Mouse (Mus musculus): ENCODE measurements around the gene Trmt44.
A peak's percentile ranks its signal among the peaks of the same experiment; 100 is the strongest.

The Trmt44 gene

DNA sequence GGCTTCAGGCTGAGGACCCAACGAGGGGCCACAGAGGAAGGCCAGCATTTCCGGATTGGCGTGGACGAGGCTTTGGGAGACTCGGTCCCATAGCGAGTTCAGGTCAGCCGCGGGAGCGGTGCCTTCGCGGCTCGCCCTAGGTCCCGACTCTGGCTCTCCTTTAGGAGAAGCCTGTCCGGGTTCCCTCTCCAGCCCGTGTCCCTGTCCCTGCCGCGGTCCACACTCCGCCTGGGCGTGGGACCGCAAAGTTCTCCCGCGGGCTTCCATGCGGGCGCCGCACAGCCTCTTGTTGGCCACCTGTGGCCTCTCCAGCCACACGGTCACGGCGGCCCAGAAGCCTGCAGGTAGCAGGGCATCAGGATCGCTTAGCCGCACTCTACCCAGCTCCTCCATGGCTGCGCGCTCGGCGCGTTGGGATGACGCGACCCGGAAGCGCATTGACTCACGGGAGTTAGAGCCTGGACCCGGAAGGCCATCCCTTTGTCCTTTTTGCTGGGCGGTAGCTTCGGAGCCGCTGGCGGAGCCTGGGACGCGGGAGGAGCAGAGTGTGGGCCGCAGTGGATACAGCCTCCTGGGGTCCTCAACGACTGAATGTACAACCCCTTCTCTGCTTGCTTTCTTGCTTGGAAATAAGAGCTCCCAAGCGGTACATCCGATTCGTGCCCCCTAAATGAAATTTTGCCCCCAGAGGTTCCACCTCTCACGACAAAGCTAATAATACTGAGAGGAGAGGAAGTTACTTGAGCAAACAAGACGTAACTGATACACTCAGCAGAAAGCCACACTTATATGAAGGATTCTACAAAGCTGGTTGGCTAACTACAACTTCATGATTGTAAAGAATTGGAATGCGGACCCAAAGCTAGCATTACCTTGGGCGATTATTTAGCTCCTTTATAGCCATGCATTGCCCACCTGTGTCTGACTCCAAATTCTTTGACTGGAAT lies at the start of gene Trmt44:
TSS of gene Trmt44 (minus strand) at position 418 of the 947 bp plus-strand sequence.
- DNase-seq (ENCODE audit: low spot score): peak; percentile 95

DNA sequence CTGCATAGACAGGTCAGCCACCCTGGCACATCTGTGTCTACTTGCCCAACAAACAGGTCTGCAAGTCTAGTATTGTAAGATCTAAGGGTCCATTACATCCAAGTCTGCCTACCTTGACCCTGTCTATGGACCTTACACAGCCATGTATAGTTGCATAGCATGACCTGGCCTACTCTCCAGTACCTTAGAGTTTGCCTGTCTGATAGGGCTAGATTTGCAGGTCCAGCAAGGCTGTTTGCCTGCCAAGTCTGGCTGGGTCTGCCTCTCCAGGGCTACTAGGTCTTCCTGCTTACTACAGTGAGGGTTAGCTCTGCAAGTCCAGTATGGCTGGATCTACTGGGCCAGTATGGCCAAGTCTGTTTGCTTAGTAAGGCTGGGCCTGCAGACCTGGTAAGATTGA lies 49.0 kb upstream of the Trmt44 start:
- DNase-seq (ENCODE audit: low spot score): no peak

DNA sequence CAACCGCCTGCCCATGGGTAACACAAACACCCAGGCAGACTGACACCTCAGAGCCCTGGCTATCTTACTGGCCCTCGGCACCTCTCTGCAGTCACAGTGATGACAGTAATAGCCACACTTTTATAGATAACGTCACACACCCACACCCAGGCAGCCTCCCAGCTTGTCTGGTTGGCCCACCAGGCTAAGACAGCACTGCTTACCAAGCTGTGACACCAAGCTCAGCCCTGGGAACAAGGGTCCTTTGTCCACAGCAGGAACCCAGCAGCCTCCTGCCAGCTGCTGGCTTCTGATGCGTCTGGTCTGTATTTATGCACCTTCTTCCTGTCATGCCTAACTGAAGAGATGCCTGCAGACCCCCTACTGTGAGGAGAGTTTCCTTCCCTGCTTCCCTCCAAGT lies 46.2 kb upstream of the Trmt44 start:
- DNase-seq (ENCODE audit: low spot score): peak; percentile 35

GRCm38 (mm10) chr5:35616943-35617342 lies 42.1 kb upstream of the Trmt44 start:
- DNase-seq (ENCODE audit: low spot score): peak; percentile 59

DNA sequence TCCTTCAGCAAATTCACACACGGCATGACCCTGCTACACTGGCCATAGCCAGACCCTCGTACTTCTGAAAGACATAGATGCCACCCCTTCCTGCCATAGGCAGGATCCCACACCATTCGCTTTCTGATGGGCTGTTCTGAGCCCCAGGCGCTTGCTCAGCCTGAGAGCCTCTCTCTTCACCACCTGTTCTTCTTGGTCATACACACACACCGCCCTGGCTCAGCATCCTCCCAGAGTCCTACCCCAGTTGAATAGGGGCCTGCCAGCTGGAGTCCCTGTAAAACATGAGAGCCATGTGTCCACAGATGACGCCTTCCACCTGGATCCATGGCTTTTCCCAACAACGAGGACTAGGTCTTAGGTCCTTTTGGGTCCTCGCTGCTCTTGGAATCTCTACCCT lies 37.9 kb upstream of the Trmt44 start:
- DNase-seq (ENCODE audit: low spot score): no peak

- DNase-seq (ENCODE audit: low spot score): no peak
Observed at GRCm38 (mm10) chr5:35611900-35612299, 37.0 kb upstream of the Trmt44 start.

GRCm38 (mm10) chr5:35611170-35611569 lies 36.3 kb upstream of the Trmt44 start:
- DNase-seq (ENCODE audit: low spot score): no peak

GRCm38 (mm10) chr5:35610381-35610780 lies 35.5 kb upstream of the Trmt44 start:
- no peak for DNase-seq (ENCODE audit: low spot score)

GRCm38 (mm10) chr5:35609971-35610370 lies 35.1 kb upstream of the Trmt44 start:
- no peak for DNase-seq (ENCODE audit: low spot score)

- peak; percentile 75 for DNase-seq (ENCODE audit: low spot score)
Observed at GRCm38 (mm10) chr5:35609381-35609780, 34.5 kb upstream of the Trmt44 start.

GRCm38 (mm10) chr5:35608559-35608958 lies 33.7 kb upstream of the Trmt44 start:
- DNase-seq (ENCODE audit: low spot score): no peak

GRCm38 (mm10) chr5:35607784-35608183 lies 32.9 kb upstream of the Trmt44 start:
- no peak for DNase-seq (ENCODE audit: low spot score)

DNA sequence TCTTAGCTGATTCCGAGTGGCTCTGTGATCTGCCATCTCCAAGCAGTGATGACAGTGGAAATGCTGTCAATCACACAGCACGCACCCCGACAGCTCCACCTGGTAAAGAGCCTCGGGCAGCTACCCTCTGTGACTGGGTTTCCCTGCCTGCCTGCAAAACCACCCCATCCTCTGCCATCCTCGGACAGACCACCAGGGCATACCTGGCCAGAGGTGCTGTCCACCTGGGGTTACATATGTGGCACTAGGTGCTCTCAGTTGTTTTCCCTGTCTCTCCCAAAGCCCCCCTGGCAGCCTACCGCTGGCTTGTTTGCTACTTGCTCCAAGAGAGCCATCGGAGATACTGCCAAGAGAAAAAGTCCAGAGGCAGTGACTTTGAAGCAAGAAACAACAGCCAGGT lies 31.9 kb upstream of the Trmt44 start:
- DNase-seq (ENCODE audit: low spot score): no peak

GRCm38 (mm10) chr5:35605355-35605754 lies 30.5 kb upstream of the Trmt44 start:
- no peak for DNase-seq (ENCODE audit: low spot score)

DNA sequence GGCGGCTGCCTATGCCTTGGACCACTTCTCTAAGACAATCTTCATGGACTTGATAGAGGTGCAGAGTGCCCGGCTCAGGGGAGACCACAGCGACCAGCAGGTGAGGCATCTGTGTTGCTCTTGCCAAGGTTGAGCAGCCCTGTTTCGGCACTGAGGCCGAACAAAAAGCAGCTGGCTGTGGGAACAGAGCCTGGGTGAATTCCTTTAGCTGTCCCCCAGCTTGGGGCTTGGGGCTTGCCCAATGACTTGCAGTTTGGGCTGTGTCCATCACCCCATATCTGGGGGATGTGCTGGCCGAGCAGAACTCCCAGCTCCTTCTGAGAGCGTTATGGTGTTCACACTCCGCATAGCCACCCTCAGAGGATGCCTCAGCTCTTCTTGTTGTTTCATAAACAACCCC lies 26.7 kb upstream of the Trmt44 start:
- DNase-seq (ENCODE audit: low spot score): no peak

DNA sequence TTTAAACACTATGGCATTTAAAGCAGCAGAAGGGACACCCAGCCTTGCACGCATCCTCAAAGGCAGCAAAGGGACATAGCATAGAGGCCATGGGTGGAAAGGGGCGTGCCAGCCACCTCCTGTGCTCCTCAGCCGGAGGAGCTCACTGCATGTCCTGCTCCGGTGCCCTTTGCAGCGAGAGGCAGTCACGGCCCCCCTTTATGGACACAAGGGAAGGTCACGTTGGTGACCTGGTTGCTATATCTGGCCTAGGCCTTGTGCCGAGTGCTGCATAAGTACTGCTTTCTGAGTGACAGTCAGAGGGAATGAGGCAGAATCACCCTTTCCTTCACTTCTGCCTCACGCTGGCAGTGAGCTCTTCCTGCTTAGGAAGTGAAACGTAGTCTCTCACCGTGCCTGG lies 25.4 kb upstream of the Trmt44 start:
- no peak for DNase-seq (ENCODE audit: low spot score)

- no peak for DNase-seq (ENCODE audit: low spot score)
Observed at GRCm38 (mm10) chr5:35596169-35597160, 21.6 kb upstream of the Trmt44 start.

- DNase-seq (ENCODE audit: low spot score): peak; percentile 96
Observed at GRCm38 (mm10) chr5:35595706-35596105, 20.8 kb upstream of the Trmt44 start.

GRCm38 (mm10) chr5:35594768-35595167 lies 19.9 kb upstream of the Trmt44 start:
- DNase-seq (ENCODE audit: low spot score): no peak

DNA sequence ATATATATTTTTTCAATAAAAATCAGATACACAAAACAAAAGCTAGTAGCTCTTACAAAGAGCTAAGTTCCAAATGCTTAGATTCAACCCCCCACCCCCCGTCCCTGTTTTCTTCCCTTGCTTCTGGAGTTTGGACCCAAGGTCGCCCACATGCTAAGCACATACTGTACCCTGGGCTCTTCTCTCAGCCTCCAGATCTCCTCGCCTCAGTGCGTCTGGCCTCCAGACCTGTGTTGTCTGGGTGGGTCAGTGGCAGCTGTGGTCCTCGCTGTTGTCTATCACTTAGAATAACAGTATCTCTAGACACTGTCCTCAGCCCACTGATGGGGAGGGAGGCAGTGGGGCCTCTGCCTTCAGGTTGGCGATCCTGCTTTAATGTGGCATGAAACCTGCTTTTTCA lies 18.4 kb upstream of the Trmt44 start:
- no peak for DNase-seq (ENCODE audit: low spot score)

GRCm38 (mm10) chr5:35592824-35593223 lies 18.0 kb upstream of the Trmt44 start:
- no peak for DNase-seq (ENCODE audit: low spot score)

- DNase-seq (ENCODE audit: low spot score): no peak
Observed at GRCm38 (mm10) chr5:35592081-35592736, 17.3 kb upstream of the Trmt44 start.

All from retina, embryonic 14.5 days (tissue).